Mouse (Mus musculus) embryonic fibroblast, embryonic 13.5 days (primary cell): ENCODE results near the gene Acnat1.

ENCODE experiments used
- CTCF ChIP-seq: IDR thresholded peaks from 2 replicates; pipeline ENCODE4 v1.5.1; 2011; ENCODE audit warnings: mild to moderate bottlenecking, control low read depth, low read length, moderate library complexity, borderline replicate concordance; ENCODE audit not compliant: insufficient read depth
- POLR2A ChIP-seq: IDR thresholded peaks from 2 replicates; pipeline ENCODE4 v1.6.1; 2011; ENCODE audit warnings: low read depth, mild to moderate bottlenecking, control low read depth, low read length, moderate library complexity

DNA sequence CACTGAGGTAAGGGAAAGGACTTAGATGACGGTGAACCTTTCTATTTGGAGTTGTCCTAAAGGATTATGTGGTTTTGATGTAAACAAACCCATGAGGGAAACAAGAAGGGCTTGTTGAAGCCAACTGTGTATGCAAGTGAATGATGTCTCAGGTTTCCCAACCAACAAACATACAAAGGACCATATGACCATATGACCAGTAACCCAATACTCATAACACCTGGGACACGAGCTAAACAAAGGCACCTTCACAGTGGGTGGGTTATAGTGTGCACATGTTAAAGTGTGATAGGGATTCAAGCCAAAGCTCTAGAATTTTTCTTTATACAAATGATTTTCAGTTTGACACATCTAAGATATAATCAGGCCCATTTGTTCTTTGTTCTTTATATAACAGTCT, 17.5 kb downstream of the Acnat1 start:
- TF ChIP-seq CTCF = no peak
- no peak for TF ChIP-seq POLR2A
